Mouse (Mus musculus) intestine, embryonic 14.5 days (tissue): ENCODE measurements around the gene Shank3. TPM values are rescaled to one million over a fixed set of nuclear protein-coding genes. Genes with fewer than 3 reads are reported as not detected.

Source experiments
- ATAC-seq: fragments of 200-750 bp; cut with Nextera tagmentation; replicated peaks from 2 replicates; pipeline ENCODE4 v1.8.0; 2017; ENCODE audit warnings: low read depth, moderate number of reproducible peaks, moderate TSS enrichment, moderate library complexity; ENCODE audit not compliant: low FRiP score, low TSS enrichment
- DNase-seq: peaks from one replicate; pipeline ENCODE4 v3.0.0-alpha.2; 2018; ENCODE audit warnings: low spot score
- H3K27ac ChIP-seq: fragments of 300-500 bp; sonication (generic); 2 replicates; pipeline ENCODE4 v1.5.1; 2014; ENCODE audit warnings: low read depth, mild to moderate bottlenecking, control low read depth
- H3K27me3 ChIP-seq: fragments of 300-500 bp; sonication (generic); replicated peaks from 2 replicates; pipeline ENCODE4 v1.6.1; 2014; ENCODE audit warnings: low read length, control low read depth; ENCODE audit not compliant: control insufficient read depth, insufficient read depth
- H3K36me3 ChIP-seq: fragments of 300-500 bp; sonication (generic); 2 replicates; pipeline ENCODE4 v1.6.1; 2014; ENCODE audit warnings: low read length, control low read depth; ENCODE audit not compliant: control insufficient read depth, insufficient read depth
- H3K4me1 ChIP-seq: fragments of 300-500 bp; sonication (generic); replicated peaks from 2 replicates; pipeline ENCODE4 v1.6.1; 2014; ENCODE audit warnings: low read length, control low read depth, mixed read lengths; ENCODE audit not compliant: control insufficient read depth, insufficient read depth
- H3K4me2 ChIP-seq: fragments of 300-500 bp; sonication (generic); 2 replicates; pipeline ENCODE4 v1.6.1; 2014; ENCODE audit warnings: low read length
- H3K4me3 ChIP-seq: fragments of 300-500 bp; sonication (generic); 2 replicates; pipeline ENCODE4 v1.5.1; 2014; ENCODE audit warnings: low read depth, low read length, control low read depth, mixed read lengths
- H3K9ac ChIP-seq: fragments of 300-500 bp; sonication (generic); 2 replicates; pipeline ENCODE4 v1.6.1; 2014; ENCODE audit warnings: mild to moderate bottlenecking, low read length
- H3K9me3 ChIP-seq: fragments of 300-500 bp; sonication (generic); 2 replicates; pipeline ENCODE4 v1.6.1; 2016; ENCODE audit warnings: low read length, control low read depth; ENCODE audit not compliant: control insufficient read depth
- WGBS: fragments of 180-500 bp; shearing (Covaris S2); extraction: QIAGEN DNeasy Blood & Tissue Kit; methylation state at CpG from one replicate; pipeline ENCODE4 v1.1.7; 2014; 5-methylcytosine and 5-hydroxymethylcytosine counted together
- polyA plus RNA-seq: library from polyadenylated mRNA; unstranded; fragments of >200 nt; fragmentation: Nextera tagmentation; extraction: Ambion mirVana; gene quantifications from 2 replicates; pipeline ENCODE4 v1.2.1, GENCODE M21; 2014

Gene Shank3
- polyA plus RNA-seq, 1 experiment from 2014 or later = 2.1 TPM

- ATAC-seq (peak; percentile 56), DNase-seq (peak; percentile 67)
- Histone ChIP-seq H3K4me1 (no peaks in the 10 kb centered on the region), H3K36me3 (peaks cover 11% of the 10 kb centered on the region), H3K9me3 (no peaks in the 10 kb centered on the region), H3K27me3 (peaks cover 20% of the 10 kb centered on the region), H3K4me2 (peak overlapping the region; percentile 47), H3K9ac (no peak overlapping the region), H3K4me3 (peak overlapping the region; percentile 21), H3K27ac (no peak overlapping the region)
- 15% methylated on average over 58 of the region's 58 CpGs for WGBS
These were observed 48.6 kb downstream of the Shank3 start for GRCm38 (mm10) chr15:89547824-89548601.

- H3K4me1 ChIP-seq = no peaks in the 10 kb centered on the region
- 0 out of 2 replicates have a peak, but pooled peaks have one; percentile 22 for ATAC-seq
- H3K4me3 ChIP-seq = no peak overlapping the region
- H3K36me3 ChIP-seq = peaks cover 4% of the 10 kb centered on the region
- WGBS = 47% methylated on average over 9 of the region's 11 CpGs
- H3K9ac ChIP-seq = no peak overlapping the region
- H3K27me3 ChIP-seq = peaks cover 20% of the 10 kb centered on the region
- peak overlapping the region; percentile 20 for H3K4me2 ChIP-seq
- no peaks in the 10 kb centered on the region for H3K9me3 ChIP-seq
- H3K27ac ChIP-seq = no peak overlapping the region
- no peak for DNase-seq
These were observed 49.4 kb downstream of the Shank3 start for GRCm38 (mm10) chr15:89548837-89549236.

DNA sequence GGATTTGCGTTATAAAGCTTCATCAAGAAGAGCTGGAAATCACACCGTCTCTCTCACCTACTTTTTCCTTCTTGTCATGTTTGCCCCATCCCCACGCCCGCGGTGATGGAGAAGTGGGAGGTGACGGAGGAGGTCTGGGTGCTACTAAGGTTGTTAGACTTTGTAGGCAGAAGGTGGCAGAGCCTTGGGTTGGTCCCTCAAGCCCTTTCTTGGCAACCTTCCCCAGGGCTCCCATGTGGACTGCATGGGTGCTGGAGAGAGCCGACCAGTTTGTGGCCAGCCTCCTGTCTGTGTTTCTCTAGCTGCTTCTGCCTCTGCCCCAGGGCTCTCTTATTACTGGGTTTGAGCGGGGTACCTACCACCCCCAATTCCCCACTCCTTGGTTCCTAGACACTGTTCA lies 51.1 kb downstream of the Shank3 start:
- Histone ChIP-seq H3K27ac (no peak overlapping the region), H3K4me2 (no peak overlapping the region), H3K36me3 (peaks cover 4% of the 10 kb centered on the region; the same call in 1 of the 2 replicates), H3K27me3 (peaks cover 22% of the 10 kb centered on the region), H3K9me3 (no peaks in the 10 kb centered on the region), H3K9ac (no peak overlapping the region), H3K4me1 (no peaks in the 10 kb centered on the region), H3K4me3 (no peak overlapping the region)
- ATAC-seq (no peak), DNase-seq (no peak)
- WGBS = 94% methylated on average over 8 of the region's 8 CpGs

DNA sequence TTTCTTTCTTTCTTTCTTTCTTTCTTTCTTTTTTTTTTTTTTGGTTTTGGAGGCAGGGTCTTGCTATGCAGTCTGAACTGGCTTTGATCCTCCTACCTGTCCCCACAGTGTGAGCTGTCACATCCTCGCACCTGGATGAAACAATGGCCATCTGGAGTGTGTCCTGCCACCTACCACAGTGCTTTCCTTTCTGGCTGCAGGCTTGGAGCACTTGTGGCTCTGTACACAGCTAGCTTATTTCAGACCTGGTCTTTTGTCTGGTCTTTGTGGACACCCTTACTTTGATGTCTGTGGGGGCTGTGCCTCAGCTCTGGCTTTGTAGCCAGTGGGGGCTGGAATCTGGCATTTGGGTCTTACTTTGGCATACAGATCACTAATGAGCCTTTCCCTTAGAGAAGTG lies 52.3 kb downstream of the Shank3 start:
- H3K27ac ChIP-seq = no peak overlapping the region
- DNase-seq (no peak), ATAC-seq (no peak)
- H3K36me3 ChIP-seq = peaks cover 4% of the 10 kb centered on the region; the same call in 1 of the 2 replicates
- H3K9me3 ChIP-seq = no peaks in the 10 kb centered on the region
- H3K9ac ChIP-seq = no peak overlapping the region
- no peak overlapping the region for H3K4me3 ChIP-seq
- peaks cover 5% of the 10 kb centered on the region; the same call in 1 of the 2 replicates for H3K4me1 ChIP-seq
- WGBS = 83% methylated on average over 1 of the region's 1 CpGs
- no peak overlapping the region for H3K4me2 ChIP-seq
- peaks cover 31% of the 10 kb centered on the region for H3K27me3 ChIP-seq

GRCm38 (mm10) chr15:89555591-89555990 lies 56.2 kb downstream of the Shank3 start:
- H3K27ac ChIP-seq = no peak overlapping the region
- ATAC-seq = no peak
- H3K9me3 ChIP-seq = no peaks in the 10 kb centered on the region
- no peak overlapping the region for H3K4me2 ChIP-seq
- 88% methylated on average over 6 of the region's 6 CpGs for WGBS
- H3K4me1 ChIP-seq = peaks cover 17% of the 10 kb centered on the region; the same call in 1 of the 2 replicates
- H3K27me3 ChIP-seq = peaks cover 36% of the 10 kb centered on the region
- DNase-seq = no peak
- no peak overlapping the region for H3K9ac ChIP-seq
- H3K36me3 ChIP-seq = peaks cover 4% of the 10 kb centered on the region; the same call in 1 of the 2 replicates
- no peak overlapping the region for H3K4me3 ChIP-seq

GRCm38 (mm10) chr15:89556401-89557178 lies 57.2 kb downstream of the Shank3 start:
- H3K27ac ChIP-seq = no peak overlapping the region
- ATAC-seq = peak; percentile 53; the same call in 1 of the 2 replicates
- peaks cover 3% of the 10 kb centered on the region; the same call in 1 of the 2 replicates for H3K36me3 ChIP-seq
- DNase-seq = no peak
- 32% methylated on average over 23 of the region's 23 CpGs for WGBS
- H3K4me1 ChIP-seq = peaks cover 17% of the 10 kb centered on the region; the same call in 1 of the 2 replicates
- no peaks in the 10 kb centered on the region for H3K9me3 ChIP-seq
- H3K27me3 ChIP-seq = peaks cover 36% of the 10 kb centered on the region
- peak overlapping the region; percentile 30 for H3K4me2 ChIP-seq
- 0 out of 2 replicates have a peak overlapping the region, but pooled peaks have one; percentile 6 for H3K4me3 ChIP-seq
- no peak overlapping the region for H3K9ac ChIP-seq

GRCm38 (mm10) chr15:89557179-89557995 lies 58.0 kb downstream of the Shank3 start:
- no peak overlapping the region for H3K9ac ChIP-seq
- no peak overlapping the region for H3K27ac ChIP-seq
- WGBS = 13% methylated on average over 39 of the region's 40 CpGs
- DNase-seq = peak; percentile 61
- H3K9me3 ChIP-seq = no peaks in the 10 kb centered on the region
- peaks cover 17% of the 10 kb centered on the region; the same call in 1 of the 2 replicates for H3K4me1 ChIP-seq
- H3K27me3 ChIP-seq = peaks cover 36% of the 10 kb centered on the region
- peak overlapping the region; percentile 21 for H3K4me3 ChIP-seq
- peak overlapping the region; percentile 47 for H3K4me2 ChIP-seq
- H3K36me3 ChIP-seq = no peaks in the 10 kb centered on the region
- no peak for ATAC-seq

- Histone ChIP-seq H3K27ac (no peak overlapping the region), H3K27me3 (peaks cover 36% of the 10 kb centered on the region), H3K9ac (no peak overlapping the region), H3K4me1 (peaks cover 17% of the 10 kb centered on the region; the same call in 1 of the 2 replicates), H3K4me3 (peak overlapping the region; percentile 21), H3K4me2 (peak overlapping the region; percentile 47), H3K9me3 (no peaks in the 10 kb centered on the region), H3K36me3 (no peaks in the 10 kb centered on the region)
- 3% methylated on average over 34 of the region's 34 CpGs for WGBS
- ATAC-seq = no peak
- DNase-seq = peak; percentile 63
These were observed 58.6 kb downstream of the Shank3 start for GRCm38 (mm10) chr15:89557996-89558390.
